Mouse (Mus musculus) lung, embryonic 15.5 days (tissue): Measurements from ENCODE around the gene Ube2g2. TPM values are rescaled to one million over a fixed set of nuclear protein-coding genes. Genes with fewer than 3 reads are reported as not detected.

Experiments
- ATAC-seq: fragments of 200-750 bp; cut with Nextera tagmentation; 2 replicates; pipeline ENCODE4 v1.8.0; 2017; ENCODE audit warnings: moderate number of reproducible peaks, borderline replicate concordance; ENCODE audit not compliant: low FRiP score, low TSS enrichment; ENCODE audit errors: extremely low read depth
- H3K27ac ChIP-seq: fragments of 300-500 bp; sonication (generic); 2 replicates; pipeline ENCODE4 v1.5.1; 2015; ENCODE audit warnings: moderate library complexity, mild to moderate bottlenecking, inconsistent platforms
- H3K27me3 ChIP-seq: fragments of 300-500 bp; sonication (generic); 2 replicates; pipeline ENCODE4 v1.6.1; 2015; ENCODE audit warnings: inconsistent platforms
- H3K36me3 ChIP-seq: fragments of 300-500 bp; sonication (generic); 2 replicates; pipeline ENCODE4 v1.6.1; 2015; ENCODE audit warnings: inconsistent platforms
- H3K4me1 ChIP-seq: fragments of 300-500 bp; sonication (generic); 2 replicates; pipeline ENCODE4 v1.6.1; 2015; ENCODE audit warnings: inconsistent platforms
- H3K4me2 ChIP-seq: fragments of 300-500 bp; sonication (generic); 2 replicates; pipeline ENCODE4 v1.6.1; 2015; ENCODE audit warnings: inconsistent platforms, mild to moderate bottlenecking, moderate library complexity
- H3K4me3 ChIP-seq: fragments of 300-500 bp; sonication (generic); 2 replicates; pipeline ENCODE4 v1.5.1; 2015; ENCODE audit warnings: mild to moderate bottlenecking, inconsistent platforms
- H3K9ac ChIP-seq: fragments of 300-500 bp; sonication (generic); 2 replicates; pipeline ENCODE4 v1.6.1; 2015; ENCODE audit warnings: inconsistent platforms
- H3K9me3 ChIP-seq: fragments of 300-500 bp; sonication (generic); 2 replicates; pipeline ENCODE4 v1.6.1; 2016; ENCODE audit warnings: inconsistent platforms
- WGBS: fragments of 180-500 bp; shearing (Covaris S2); methylation state at CpG from one replicate; pipeline ENCODE4 v1.1.7; 2015; 5-methylcytosine and 5-hydroxymethylcytosine counted together
- polyA plus RNA-seq: library from polyadenylated mRNA; unstranded; fragments of >200 nt; fragmentation: Nextera tagmentation; extraction: Ambion mirVana; gene quantifications from 2 replicates; pipeline ENCODE4 v1.2.1, GENCODE M21; 2015

The Ube2g2 gene
- polyA plus RNA-seq, 1 experiment from 2014 or later: 74.3 TPM

DNA sequence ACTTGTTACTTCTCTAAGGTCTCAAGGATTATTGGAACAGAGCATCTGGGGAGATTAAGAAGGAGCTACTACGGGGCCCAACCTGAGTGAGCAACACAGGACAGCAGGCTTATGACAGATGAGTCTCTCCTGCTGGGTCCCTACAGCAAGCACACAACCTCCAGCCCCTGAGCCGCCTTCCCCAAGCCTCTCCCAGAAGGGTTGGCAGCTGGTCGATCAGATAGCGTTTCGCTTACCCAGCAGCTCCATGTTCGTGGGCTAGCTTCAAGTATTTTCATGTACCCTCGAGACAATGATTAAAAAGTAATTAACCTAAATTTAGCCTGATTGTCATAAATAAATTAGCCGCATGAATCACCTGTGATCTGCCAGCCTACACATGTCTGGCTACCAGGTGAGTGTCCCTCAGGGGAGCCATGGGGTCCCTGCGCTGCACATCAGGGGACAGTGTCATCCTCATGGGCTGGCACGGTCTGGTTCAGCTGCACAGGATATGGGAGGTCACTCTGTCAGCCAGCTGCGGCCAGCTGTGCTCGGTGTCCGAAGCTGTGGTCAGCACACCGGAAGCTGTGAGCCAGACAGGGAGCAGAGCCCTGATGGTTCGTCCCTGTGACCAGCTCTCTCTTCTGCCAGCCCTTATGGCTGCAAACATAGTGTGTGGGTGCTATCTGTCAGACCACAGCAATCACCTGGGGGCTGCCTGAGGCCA is 36.4 kb downstream of the Ube2g2 start:
- WGBS: 47% methylated on average over 15 of the region's 15 CpGs
- Histone ChIP-seq H3K4me2 (no peak overlapping the region), H3K4me1 (peaks cover 9% of the 10 kb centered on the region; the same call in 1 of the 2 replicates)

DNA sequence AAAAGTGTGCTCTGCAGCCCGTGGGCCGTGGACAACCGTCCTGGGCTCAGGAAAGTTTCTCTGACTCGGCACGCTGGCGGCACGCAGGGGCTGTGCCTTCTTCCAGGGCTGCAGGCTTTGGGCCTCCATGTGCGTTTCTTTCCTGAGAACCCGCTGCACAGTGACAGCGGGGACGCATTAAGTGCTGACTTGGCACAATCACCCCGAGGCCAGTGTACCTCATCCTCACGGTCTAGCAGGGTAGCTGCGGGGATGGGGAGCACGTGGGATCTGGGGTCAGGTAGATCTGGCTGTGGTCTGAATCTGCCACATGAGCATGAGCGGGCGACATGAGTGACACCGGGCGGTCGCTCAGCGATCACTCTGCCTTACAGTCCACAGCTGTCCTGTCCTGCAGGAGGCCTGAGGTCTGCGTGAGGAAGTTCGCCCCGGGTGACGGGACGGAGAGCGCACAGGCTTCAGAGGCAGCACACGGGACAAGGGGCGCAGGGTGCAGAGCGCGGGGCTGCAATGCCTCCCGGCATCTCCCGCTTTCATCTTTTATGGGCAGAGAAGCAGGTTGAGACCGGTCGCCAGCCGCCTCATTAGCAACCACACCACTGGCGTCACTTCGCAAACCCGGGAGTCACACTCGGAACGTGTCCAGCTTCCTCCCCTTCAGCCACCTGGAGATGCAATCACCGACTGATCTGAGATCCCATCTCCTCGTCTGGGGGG is 42.0 kb downstream of the Ube2g2 start:
- WGBS: 36% methylated on average over 43 of the region's 43 CpGs
- Histone ChIP-seq H3K27ac (no peak overlapping the region), H3K27me3 (peaks cover 5% of the 10 kb centered on the region; the same call in 1 of the 2 replicates), H3K9ac (no peak overlapping the region), H3K36me3 (no peaks in the 10 kb centered on the region), H3K4me2 (no peak overlapping the region), H3K9me3 (no peaks in the 10 kb centered on the region), H3K4me1 (0 out of 2 replicates have a peak, but pooled peaks cover 4% of the 10 kb centered on the region), H3K4me3 (no peak overlapping the region)
- ATAC-seq: no peak

More for the DNA sequence above, 36.4 kb downstream of the Ube2g2 start:
- H3K4me3 ChIP-seq: no peak overlapping the region
- H3K27ac ChIP-seq: no peak overlapping the region
- H3K9ac ChIP-seq: no peak overlapping the region
- H3K27me3 ChIP-seq: no peaks in the 10 kb centered on the region
- H3K9me3 ChIP-seq: no peaks in the 10 kb centered on the region
- H3K36me3 ChIP-seq: no peaks in the 10 kb centered on the region
- peak; percentile 71; the same call in 1 of the 2 replicates for ATAC-seq

DNA sequence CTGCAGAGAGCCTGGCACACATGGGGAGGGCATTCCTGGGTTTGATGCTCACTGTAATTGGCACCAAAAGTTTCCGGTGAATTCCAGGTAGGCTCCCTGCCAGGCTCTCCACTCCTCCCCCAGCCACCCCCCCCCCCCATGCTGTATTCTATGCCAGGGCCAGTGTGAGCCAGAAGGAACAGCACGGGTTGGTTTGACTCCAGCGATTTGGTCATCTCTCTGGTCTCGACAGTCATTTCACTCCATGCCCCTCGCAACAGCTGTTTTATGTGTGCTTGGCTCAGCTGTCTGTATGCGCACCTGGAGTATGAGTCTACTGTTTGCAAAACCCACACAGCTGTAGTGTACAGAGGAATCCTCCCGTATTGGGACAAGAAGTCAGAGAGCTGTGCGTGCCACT is 44.3 kb downstream of the Ube2g2 start:
- ATAC-seq: no peak
- Histone ChIP-seq H3K9ac (no peak overlapping the region), H3K4me3 (no peak overlapping the region), H3K4me2 (no peak overlapping the region), H3K27ac (no peak overlapping the region), H3K9me3 (no peaks in the 10 kb centered on the region), H3K4me1 (0 out of 2 replicates have a peak, but pooled peaks cover 4% of the 10 kb centered on the region), H3K36me3 (no peaks in the 10 kb centered on the region), H3K27me3 (peaks cover 5% of the 10 kb centered on the region; the same call in 1 of the 2 replicates)
- WGBS: 57% methylated on average over 8 of the region's 8 CpGs

DNA sequence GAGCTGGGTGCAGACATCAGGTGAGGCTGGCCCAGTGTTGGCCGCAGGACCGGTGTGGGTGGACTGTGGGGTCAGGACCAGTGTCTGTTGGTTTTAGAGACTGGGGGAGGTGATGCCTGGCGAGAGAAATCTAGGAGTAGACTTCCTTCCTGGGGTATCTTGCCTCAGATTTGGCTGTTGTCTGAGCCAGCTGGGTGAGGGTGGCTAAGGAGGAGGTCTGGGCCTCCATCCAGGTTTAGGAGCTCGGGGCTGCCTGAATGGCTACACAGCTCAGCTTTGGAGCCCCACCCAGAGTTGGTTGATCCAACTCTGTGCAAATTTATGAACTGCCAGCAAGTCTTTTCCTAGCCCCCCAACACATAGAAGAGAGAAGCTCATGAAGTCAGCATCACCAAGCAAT is 45.3 kb downstream of the Ube2g2 start:
- H3K4me2 ChIP-seq: no peak overlapping the region
- H3K9ac ChIP-seq: no peak overlapping the region
- no peaks in the 10 kb centered on the region for H3K9me3 ChIP-seq
- H3K27me3 ChIP-seq: peaks cover 5% of the 10 kb centered on the region; the same call in 1 of the 2 replicates
- no peak overlapping the region for H3K4me3 ChIP-seq
- no peak overlapping the region for H3K27ac ChIP-seq
- H3K36me3 ChIP-seq: no peaks in the 10 kb centered on the region
- 0 out of 2 replicates have a peak, but pooled peaks have one; percentile 26 for ATAC-seq
- H3K4me1 ChIP-seq: 0 out of 2 replicates have a peak, but pooled peaks cover 4% of the 10 kb centered on the region
- WGBS: 63% methylated on average over 4 of the region's 4 CpGs

DNA sequence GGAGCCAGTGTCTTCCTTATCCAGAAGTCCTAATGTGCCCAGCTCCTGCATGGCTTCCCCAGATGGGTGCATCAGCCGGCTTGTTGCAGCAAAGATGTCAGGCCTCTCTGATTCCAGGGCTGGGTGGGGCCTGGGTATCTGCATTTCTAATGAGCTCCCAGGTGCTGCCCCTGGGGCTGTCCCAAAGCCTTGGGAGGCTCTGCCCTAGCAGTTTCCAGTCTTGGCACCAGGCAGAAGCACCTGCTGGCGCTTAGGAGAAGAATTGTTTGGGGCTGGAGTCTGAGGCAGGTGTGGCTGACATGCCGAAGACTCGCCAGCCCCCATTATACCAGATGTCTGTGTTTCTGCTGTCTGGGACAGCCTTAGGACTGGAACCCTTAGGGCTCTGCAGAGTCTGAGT is 48.6 kb downstream of the Ube2g2 start:
- H3K27ac ChIP-seq: no peak overlapping the region
- peaks cover 4% of the 10 kb centered on the region for H3K27me3 ChIP-seq
- H3K4me2 ChIP-seq: no peak overlapping the region
- no peak overlapping the region for H3K9ac ChIP-seq
- no peaks in the 10 kb centered on the region for H3K36me3 ChIP-seq
- WGBS: 69% methylated on average over 4 of the region's 4 CpGs
- ATAC-seq: no peak
- no peaks in the 10 kb centered on the region for H3K9me3 ChIP-seq
- H3K4me1 ChIP-seq: 0 out of 2 replicates have a peak, but pooled peaks cover 4% of the 10 kb centered on the region
- H3K4me3 ChIP-seq: no peak overlapping the region

DNA sequence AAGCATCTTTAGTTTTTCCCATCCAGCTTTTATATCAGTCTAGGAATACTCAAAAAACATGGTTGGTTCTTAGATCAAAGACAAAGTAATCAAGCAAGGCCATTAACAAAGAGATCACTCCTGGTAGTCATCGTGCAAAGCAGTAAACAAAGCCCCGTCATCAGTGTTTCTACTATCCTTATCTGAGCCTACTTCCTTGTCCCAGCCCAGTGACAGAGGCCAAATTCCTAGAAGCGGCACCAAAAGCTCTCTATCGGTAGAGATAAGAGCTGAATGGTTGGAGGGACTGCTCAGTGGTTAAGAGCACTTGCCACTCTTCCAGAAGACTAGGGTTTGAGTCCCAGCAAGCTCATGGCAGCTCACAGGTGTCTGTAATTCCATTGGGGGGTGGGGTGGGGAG is 49.4 kb downstream of the Ube2g2 start:
- Histone ChIP-seq H3K4me1 (0 out of 2 replicates have a peak, but pooled peaks cover 4% of the 10 kb centered on the region), H3K9ac (no peak overlapping the region), H3K9me3 (no peaks in the 10 kb centered on the region), H3K27me3 (peaks cover 12% of the 10 kb centered on the region), H3K27ac (no peak overlapping the region), H3K4me2 (no peak overlapping the region), H3K36me3 (no peaks in the 10 kb centered on the region), H3K4me3 (no peak overlapping the region)
- WGBS: 17% methylated on average over 4 of the region's 4 CpGs
- no peak for ATAC-seq

DNA sequence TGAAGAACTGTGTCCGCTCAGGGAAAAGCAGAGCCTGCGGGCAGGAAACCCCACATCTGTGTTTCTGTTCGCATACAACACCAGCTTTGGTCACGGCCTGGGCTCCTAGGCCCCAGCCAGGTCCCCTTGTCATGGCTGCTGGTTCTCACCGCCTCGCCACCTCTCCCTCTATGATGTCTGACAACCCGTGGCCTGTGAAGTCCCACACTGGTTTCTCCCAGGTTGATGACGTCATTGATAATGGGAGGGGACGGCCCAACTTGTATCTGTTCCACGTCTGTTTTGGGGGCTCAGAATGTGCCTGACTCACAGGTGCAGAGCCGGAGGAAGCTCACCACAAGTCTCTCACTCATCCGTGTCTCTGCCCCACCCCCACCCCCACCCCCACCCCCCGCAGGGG is 51.7 kb downstream of the Ube2g2 start:
- 57% methylated on average over 13 of the region's 13 CpGs for WGBS
- H3K27ac ChIP-seq: no peak overlapping the region
- peaks cover 34% of the 10 kb centered on the region for H3K27me3 ChIP-seq
- H3K4me1 ChIP-seq: peaks cover 7% of the 10 kb centered on the region
- H3K9ac ChIP-seq: no peak overlapping the region
- H3K4me3 ChIP-seq: no peak overlapping the region
- no peak for ATAC-seq
- H3K4me2 ChIP-seq: no peak overlapping the region
- no peaks in the 10 kb centered on the region for H3K9me3 ChIP-seq
- no peaks in the 10 kb centered on the region for H3K36me3 ChIP-seq

DNA sequence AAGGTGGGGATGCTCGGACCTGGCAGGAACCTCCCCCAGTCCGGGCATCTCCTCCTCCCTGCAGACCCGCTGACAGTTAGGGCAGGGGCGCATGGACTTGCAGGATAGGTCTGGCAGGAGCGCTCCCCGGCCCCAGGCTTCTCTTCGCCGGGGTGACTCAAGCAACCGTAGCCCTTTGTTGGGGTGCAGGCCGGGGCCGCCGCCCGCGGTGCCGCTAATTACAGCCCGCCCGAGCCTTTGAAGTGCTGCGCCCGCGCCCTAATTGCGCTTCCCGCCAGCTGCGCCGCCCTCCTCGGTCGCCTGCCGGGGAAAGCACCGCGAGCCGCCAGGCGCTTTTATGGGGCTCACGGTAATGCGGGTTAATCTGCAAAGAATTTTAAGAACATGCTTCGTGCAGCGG is 55.5 kb downstream of the Ube2g2 start:
- H3K4me1 ChIP-seq: peaks cover 7% of the 10 kb centered on the region
- no peak for ATAC-seq
- H3K27me3 ChIP-seq: peaks cover 39% of the 10 kb centered on the region
- no peaks in the 10 kb centered on the region for H3K36me3 ChIP-seq
- H3K9me3 ChIP-seq: no peaks in the 10 kb centered on the region
- WGBS: under 1% methylated on average over 35 of the region's 35 CpGs
- H3K9ac ChIP-seq: no peak overlapping the region
- peak overlapping the region; percentile 54 for H3K4me2 ChIP-seq
- no peak overlapping the region for H3K27ac ChIP-seq
- peak overlapping the region; percentile 24 for H3K4me3 ChIP-seq

DNA sequence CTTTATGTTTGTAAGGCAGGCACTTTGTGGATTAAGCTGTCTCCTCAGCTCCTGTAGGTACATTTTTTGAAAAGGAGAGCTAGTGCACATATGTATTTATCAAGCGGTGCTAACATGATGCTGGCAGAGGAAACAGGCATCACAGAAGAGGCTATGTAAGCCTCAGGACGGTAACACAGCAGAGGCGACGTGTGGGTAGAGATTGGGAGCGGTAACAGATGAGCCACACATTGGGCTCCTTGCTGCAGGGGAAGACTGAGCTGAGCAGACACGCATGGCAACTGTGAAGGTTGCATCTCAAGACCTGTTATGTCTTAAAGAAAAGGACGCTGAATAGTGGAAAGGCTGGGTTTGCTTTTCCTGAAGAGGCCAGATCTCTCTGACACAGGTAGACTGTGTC is 60.9 kb downstream of the Ube2g2 start:
- Histone ChIP-seq H3K4me3 (no peak overlapping the region), H3K27me3 (peaks cover 62% of the 10 kb centered on the region), H3K9ac (no peak overlapping the region), H3K4me2 (no peak overlapping the region), H3K4me1 (peaks cover 13% of the 10 kb centered on the region), H3K27ac (no peak overlapping the region), H3K9me3 (no peaks in the 10 kb centered on the region), H3K36me3 (no peaks in the 10 kb centered on the region)
- WGBS: 66% methylated on average over 7 of the region's 7 CpGs
- ATAC-seq: no peak

DNA sequence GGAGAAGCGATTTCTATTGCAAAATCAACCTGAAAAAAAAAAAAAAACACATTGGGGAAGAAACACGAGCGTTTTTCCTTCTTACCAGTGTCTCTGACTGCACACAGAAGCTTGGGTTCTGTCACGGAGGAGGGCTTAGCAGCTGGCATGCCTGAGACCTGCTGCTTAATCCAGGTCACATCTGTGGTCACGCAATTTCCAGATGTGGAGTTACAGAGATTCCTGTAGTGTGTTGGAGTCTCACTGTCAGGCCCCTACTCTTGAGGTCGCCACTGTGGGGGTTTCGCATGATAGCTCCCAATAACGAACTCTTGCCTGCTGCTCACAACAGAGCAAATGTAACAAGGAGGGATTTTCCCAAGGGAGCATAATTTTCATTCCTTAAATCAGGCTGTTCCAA is 62.1 kb downstream of the Ube2g2 start:
- Histone ChIP-seq H3K9ac (no peak overlapping the region), H3K27ac (no peak overlapping the region), H3K4me3 (no peak overlapping the region), H3K36me3 (no peaks in the 10 kb centered on the region), H3K4me2 (no peak overlapping the region), H3K4me1 (peaks cover 13% of the 10 kb centered on the region), H3K27me3 (peaks cover 51% of the 10 kb centered on the region), H3K9me3 (no peaks in the 10 kb centered on the region)
- no peak for ATAC-seq
- WGBS: 33% methylated on average over 8 of the region's 8 CpGs

DNA sequence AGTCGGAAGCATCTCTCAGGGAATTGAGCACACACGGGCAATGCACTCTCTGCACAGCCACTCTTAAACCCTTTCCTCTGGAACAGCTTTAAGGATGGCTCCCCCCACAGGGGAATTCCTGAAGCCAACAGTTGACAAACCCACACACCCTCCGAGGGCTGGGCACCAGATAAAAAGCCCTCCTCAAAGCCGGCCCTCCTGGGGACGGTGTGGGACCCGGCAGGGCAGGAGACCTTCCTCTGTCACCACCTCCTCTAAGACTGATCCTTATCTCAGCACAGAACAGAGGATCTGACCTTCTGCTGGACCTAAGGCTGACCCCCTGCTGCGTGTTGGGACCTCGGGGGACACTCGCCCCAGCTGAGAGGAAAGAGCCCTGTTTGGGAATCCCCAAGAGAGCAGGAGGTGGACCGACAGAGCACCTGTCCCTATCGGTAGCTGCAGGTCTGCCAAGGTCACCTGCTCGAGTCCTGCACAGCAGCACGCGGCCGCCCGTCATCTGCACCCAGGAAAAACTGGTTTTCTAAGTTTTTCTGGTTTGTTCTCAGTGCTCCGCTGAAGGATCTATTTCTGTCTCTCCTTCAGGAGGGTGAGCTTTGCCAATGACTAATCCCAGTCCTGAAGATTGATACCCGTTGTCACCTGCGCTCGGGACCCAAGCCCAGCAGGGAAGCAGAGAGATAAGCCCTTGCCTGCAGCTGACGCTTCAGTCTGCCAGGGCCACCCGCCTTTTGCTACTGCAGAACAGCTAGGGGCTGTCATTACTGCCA is 64.0 kb downstream of the Ube2g2 start, which contains the start of gene Tspear:
Tspear (plus strand) TSS at position 675 of the 770 bp plus-strand sequence.
- no peak for ATAC-seq
- WGBS: 2% methylated on average over 22 of the region's 22 CpGs
- no peak within 1 kb of the TSS for H3K27ac ChIP-seq
- H3K36me3 ChIP-seq: no peaks in the 10 kb centered on the region
- H3K4me2 ChIP-seq: peak within 1 kb of the TSS; percentile 6; the same call in 1 of the 2 replicates
- H3K4me1 ChIP-seq: peaks cover 13% of the 10 kb centered on the region
- no peak within 1 kb of the TSS for H3K4me3 ChIP-seq
- peaks cover 50% of the 10 kb centered on the region for H3K27me3 ChIP-seq
- no peak within 1 kb of the TSS for H3K9ac ChIP-seq
- no peaks in the 10 kb centered on the region for H3K9me3 ChIP-seq
